Comparison of ENCODE assay signal across 8 mouse cellular contexts in genomic region chr2:70471861-70472620, GRCm38 (mm10). TPM values are rescaled to one million over a fixed set of nuclear protein-coding genes. Genes with fewer than 3 reads are reported as not detected.
DNase-seq lines count a peak whose midpoint lies in the region; ATAC-seq lines count a peak whose summit lies in the region.

No protein-coding gene starts in this region.

- no peak for ATAC-seq in heart, embryonic 16.5 days (replicated peaks; ENCODE audit: extremely low read depth, insufficient read depth, low FRiP score)

- H3K36me3 ChIP-seq in heart, embryonic 16.5 days (ENCODE audit: control insufficient read depth, insufficient read depth) = no peaks in the 10 kb centered on the region
- peaks cover 8% of the 10 kb centered on the region; the same call in 1 of the 2 replicates for H3K36me3 ChIP-seq in midbrain, embryonic 10.5 days

- peak overlapping the region; percentile 76 for H3K4me2 ChIP-seq in heart, embryonic 16.5 days (ENCODE audit: low read depth, low read length)

- DNase-seq in gastrocnemius, postnatal 10 days = peak; percentile 19
- no peak for DNase-seq in gastrocnemius, adult 18-20 months (ENCODE audit: low spot score)
- DNase-seq in adrenal gland, postnatal 10 days = peak; percentile 60
- DNase-seq in kidney, postnatal 14 days = peak; percentile 38
- peak; percentile 74 for DNase-seq in midbrain, embryonic 10.5 days (ENCODE audit: low spot score)
- peak; percentile 33 for DNase-seq in testis, postnatal 14 days (ENCODE audit: low spot score)
- no peak for DNase-seq in cerebellum, adult 11-12 months

- H3K27me3 ChIP-seq in heart, embryonic 16.5 days (ENCODE audit: control insufficient read depth, insufficient read depth, low read length) = peaks cover 71% of the 10 kb centered on the region
- peaks cover 84% of the 10 kb centered on the region for H3K27me3 ChIP-seq in midbrain, embryonic 10.5 days (ENCODE audit: low read depth, poor library complexity, severe bottlenecking)

- no peaks in the 10 kb centered on the region for H3K9me3 ChIP-seq in heart, embryonic 16.5 days (replicated peaks; ENCODE audit: control insufficient read depth, low read length)
- H3K9me3 ChIP-seq in midbrain, embryonic 10.5 days (replicated peaks) = no peaks in the 10 kb centered on the region

- H3K27ac ChIP-seq in heart, embryonic 16.5 days (ENCODE audit: low read length) = no peak overlapping the region
- peak overlapping the region; percentile 83 for H3K27ac ChIP-seq in midbrain, embryonic 10.5 days (replicated peaks)

- H3K4me3 ChIP-seq in heart, embryonic 16.5 days (ENCODE audit: low read length) = peak overlapping the region; percentile 48
- H3K4me3 ChIP-seq in midbrain, embryonic 10.5 days = peak overlapping the region; percentile 71

- H3K9ac ChIP-seq in heart, embryonic 16.5 days (ENCODE audit: low read length) = no peak overlapping the region

- peaks cover 41% of the 10 kb centered on the region for H3K4me1 ChIP-seq in heart, embryonic 16.5 days (ENCODE audit: control insufficient read depth, insufficient read depth, low read length)
- peaks cover 63% of the 10 kb centered on the region for H3K4me1 ChIP-seq in midbrain, embryonic 10.5 days

- WGBS in heart, embryonic 16.5 days = under 1% methylated on average over 48 of the region's 48 CpGs
- under 1% methylated on average over 48 of the region's 48 CpGs for WGBS in midbrain, embryonic 10.5 days

RNA-seq across cellular contexts. Expression of gene Sp5, which starts 2.7 kb away (rescaled TPM):
- not detected for total RNA-seq in gastrocnemius, postnatal 10 days (2021)
- not detected for total RNA-seq in gastrocnemius, adult 18-20 months (2021)
- 1 to 10 TPM; 1.8 to 2.3 TPM for total RNA-seq in adrenal gland, postnatal 10 days (2021)
- polyA plus RNA-seq in heart, embryonic 16.5 days (2015; fragmentation: Nextera tagmentation; extraction: Ambion mirVana) = 0.17 and 0.74 TPM in 2 replicates
- polyA plus RNA-seq in midbrain, embryonic 10.5 days (2016; fragmentation: Nextera tagmentation; extraction: Ambion mirVana) = 12.9 and 15.9 TPM in 2 replicates

RNA-seq across cellular contexts. Expression of gene Erich2, which starts 36.6 kb away (rescaled TPM):
- total RNA-seq in gastrocnemius, postnatal 10 days (2021) = not detected
- not detected for total RNA-seq in gastrocnemius, adult 18-20 months (2021)
- under 1 TPM; 0.15 to 0.18 TPM for total RNA-seq in adrenal gland, postnatal 10 days (2021)
- polyA plus RNA-seq in heart, embryonic 16.5 days (2015; fragmentation: Nextera tagmentation; extraction: Ambion mirVana) = 0.97 and 2.1 TPM in 2 replicates
- polyA plus RNA-seq in midbrain, embryonic 10.5 days (2016; fragmentation: Nextera tagmentation; extraction: Ambion mirVana) = 1.9 and 2.2 TPM in 2 replicates

Comparison
In these comparisons a context has a peak if more than half of its experiments do, and no peak if none do; other contexts are left out.
1. DNase-seq: peak in gastrocnemius, postnatal 10 days (single experiment), adrenal gland, postnatal 10 days (single experiment), kidney, postnatal 14 days (single experiment), midbrain, embryonic 10.5 days (single experiment) and testis, postnatal 14 days (single experiment); none in gastrocnemius, adult 18-20 months (single experiment) and cerebellum, adult 11-12 months (single experiment).